11 mouse cellular contexts compared by ENCODE assay signal in genomic region chr2:12459732-12460131, GRCm38 (mm10). TPM values are rescaled to one million over a fixed set of nuclear protein-coding genes. Genes with fewer than 3 reads are reported as not detected.
DNase-seq lines count a peak whose midpoint lies in the region; ATAC-seq and TF ChIP-seq lines count a peak whose summit lies in the region.
"Had no signal": no experiment of that assay in that cellular context is flagged by ENCODE, and none has a peak within 500 bp of the region (broad histone marks: within the 10 kb centered on the region; RNA-seq: fewer than 3 reads in every experiment).

No protein-coding gene starts in this region.

- DNase-seq in heart, adult 2 months, result no peak
- DNase-seq in heart, postnatal 10 days, result no peak
- peak; percentile 2 for DNase-seq in c-Kit-positive CD71-positive TER-119-positive erythroid progenitor cells, embryonic 14.5 days (ENCODE audit: low spot score)
- DNase-seq in cerebellum, postnatal 4 days (ENCODE audit: low spot score in 2 of 2), result no peak
- DNase-seq: kidney, adult 8-10 months; lung, adult 2 months had no signal

- no peaks in the 10 kb centered on the region for H3K36me3 ChIP-seq in heart, adult 2 months (ENCODE audit: control insufficient read depth, insufficient read depth, low read length)
- no peaks in the 10 kb centered on the region for H3K36me3 ChIP-seq in neural tube, embryonic 13.5 days
- no peaks in the 10 kb centered on the region for H3K36me3 ChIP-seq in neural tube, embryonic 15.5 days
- H3K36me3 ChIP-seq: embryonic facial prominence, embryonic 10.5 days had no signal

- H3K79me2 ChIP-seq in heart, adult 2 months (replicated peaks; ENCODE audit: control insufficient read depth, insufficient read depth, low read length), result no peaks in the 10 kb centered on the region

- ATAC-seq in neural tube, embryonic 13.5 days (ENCODE audit: low read depth), result 0 out of 2 replicates have a peak, but pooled peaks have one; percentile 43
- ATAC-seq in neural tube, embryonic 15.5 days (ENCODE audit: low FRiP score), result no peak; the same call in 1 of the 2 replicates
- no peak for ATAC-seq in monocyte, adult 5-6 weeks (replicated peaks; ENCODE audit: insufficient number of reproducible peaks, low FRiP score, low TSS enrichment, poor library complexity, severe bottlenecking)
- ATAC-seq in inflammation-experienced regulatory T-cells, adult 6 months, result no peak

- H3K27ac ChIP-seq in heart, adult 2 months, result no peak overlapping the region
- H3K27ac ChIP-seq in neural tube, embryonic 13.5 days (replicated peaks), result no peak overlapping the region
- no peak overlapping the region for H3K27ac ChIP-seq in neural tube, embryonic 15.5 days (replicated peaks)
- H3K27ac ChIP-seq: embryonic facial prominence, embryonic 10.5 days had no signal

- peak; percentile 72 for TF ChIP-seq CTCF in heart, adult 2 months (IDR thresholded peaks at IDR 0.05)

- H3K9ac ChIP-seq in heart, adult 2 months (ENCODE audit: low read depth, low read length), result no peak overlapping the region
- H3K9ac ChIP-seq in neural tube, embryonic 13.5 days, result no peak overlapping the region
- H3K9ac ChIP-seq in neural tube, embryonic 15.5 days (replicated peaks), result no peak overlapping the region

- no peak for TF ChIP-seq EP300 in heart, adult 2 months (IDR thresholded peaks at IDR 0.05; ENCODE audit: insufficient read depth, low read depth, low read length)

- H3K4me2 ChIP-seq in neural tube, embryonic 13.5 days, result no peak overlapping the region
- no peak overlapping the region for H3K4me2 ChIP-seq in neural tube, embryonic 15.5 days

- WGBS in heart, adult 2 months, result 71% methylated on average over 1 of the region's 1 CpGs
- WGBS in neural tube, embryonic 13.5 days, result 82% methylated on average over 1 of the region's 1 CpGs
- WGBS in neural tube, embryonic 15.5 days, result 79% methylated on average over 1 of the region's 1 CpGs

- intact Hi-C loops in heart, adult 2 months (cut with DNase I), result loop anchor here (5.0 to 10.0 kb wide), 2 partner anchors 778 to 805 kb away; no protein-coding TSS in a partner anchor
- intact Hi-C loops in heart, postnatal 10 days (cut with DNase I), result loop anchor here (5.0 kb wide), 1 partner anchor 778 kb away; no protein-coding TSS in a partner anchor

- TF ChIP-seq POLR2A in heart, adult 2 months (IDR thresholded peaks at IDR 0.05; ENCODE audit: insufficient read depth, low read depth, low read length), result no peak

- no peak overlapping the region for H3K4me3 ChIP-seq in heart, adult 2 months
- no peak overlapping the region for H3K4me3 ChIP-seq in neural tube, embryonic 13.5 days
- H3K4me3 ChIP-seq in neural tube, embryonic 15.5 days (replicated peaks), result no peak overlapping the region
- H3K4me3 ChIP-seq: embryonic facial prominence, embryonic 10.5 days had no signal

- H3K27me3 ChIP-seq in heart, adult 2 months (ENCODE audit: control insufficient read depth, insufficient read depth, low read length), result no peaks in the 10 kb centered on the region
- no peaks in the 10 kb centered on the region for H3K27me3 ChIP-seq in neural tube, embryonic 13.5 days
- H3K27me3 ChIP-seq in neural tube, embryonic 15.5 days (replicated peaks), result no peaks in the 10 kb centered on the region

- H3K4me1 ChIP-seq in heart, adult 2 months (ENCODE audit: control insufficient read depth, insufficient read depth, low read length), result no peaks in the 10 kb centered on the region
- H3K4me1 ChIP-seq in neural tube, embryonic 13.5 days (replicated peaks), result no peaks in the 10 kb centered on the region
- no peaks in the 10 kb centered on the region for H3K4me1 ChIP-seq in neural tube, embryonic 15.5 days
- H3K4me1 ChIP-seq: embryonic facial prominence, embryonic 10.5 days had no signal

- H3K9me3 ChIP-seq in neural tube, embryonic 13.5 days, result no peaks in the 10 kb centered on the region
- no peaks in the 10 kb centered on the region for H3K9me3 ChIP-seq in neural tube, embryonic 15.5 days (replicated peaks)
- H3K9me3 ChIP-seq: embryonic facial prominence, embryonic 10.5 days had no signal

RNA-seq across cellular contexts. Expression of gene Mindy3, which starts 40.5 kb away (rescaled TPM):
- 10 to 100 TPM; 15.4 to 17.0 TPM for total RNA-seq in heart, adult 2 months (2021)
- polyA plus RNA-seq in heart, adult 2 months (2012; rRNA removed), result 12.3 and 16.4 TPM in 2 replicates
- total RNA-seq in heart, postnatal 10 days (2021), result 10 to 100 TPM; 27.7 to 30.4 TPM
- 61.5 and 67.6 TPM in 2 replicates for polyA plus RNA-seq in neural tube, embryonic 13.5 days (2015; fragmentation: Nextera tagmentation; extraction: Ambion mirVana)
- polyA plus RNA-seq in neural tube, embryonic 15.5 days (2015; fragmentation: Nextera tagmentation; extraction: Ambion mirVana), result 50.8 and 61.3 TPM in 2 replicates
- total RNA-seq in monocyte, adult 5-6 weeks (2017), result 30.5 to 73.2 TPM (median 47.8 TPM) in 3 replicates
- 10 to 100 TPM; 32.9 to 66.5 (median 46.4) TPM for polyA plus RNA-seq in inflammation-experienced regulatory T-cells, adult 6 months (2017; shearing (Covaris generic))
